Mouse (Mus musculus): ENCODE measurements at regions not wholly inside any gene's neighbourhood (a gene's known extent, or its start where the extent isn't known, plus 50 kb on each side); places are given as distances from the start of the nearest gene placed in this dataset.

DNA sequence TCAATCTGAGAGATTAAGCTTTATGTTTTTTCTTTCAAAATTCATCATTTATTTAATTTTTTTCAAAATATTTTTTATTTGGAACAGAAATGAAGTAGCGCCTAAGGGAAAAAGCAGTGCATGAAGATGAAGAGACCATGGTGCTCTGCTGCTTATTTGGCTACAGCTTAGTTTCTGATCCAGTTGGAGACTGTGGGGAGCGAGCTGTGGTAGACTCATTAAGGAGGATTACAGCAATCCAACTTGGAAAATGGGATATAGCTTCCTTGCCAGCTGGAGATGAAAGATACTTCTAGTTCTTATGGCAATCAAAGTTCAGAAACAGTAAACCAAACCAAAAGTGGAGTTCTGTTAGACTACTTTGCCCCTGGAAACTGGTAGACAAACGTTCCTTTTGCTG lies 98.8 kb upstream of the Col11a1 start:
- WGBS = 63% methylated on average over 3 of the region's 3 CpGs
- no peak for ATAC-seq (ENCODE audit: insufficient read depth)
- no peak for TF ChIP-seq CTCF (IDR thresholded peaks at IDR 0.05; ENCODE audit: low read depth)
- Histone ChIP-seq H3K4me3 (ENCODE audit: low read depth, low read length) (no peak overlapping the region), H3K36me3 (ENCODE audit: insufficient read depth) (no peaks in the 10 kb centered on the region), H3K27ac (ENCODE audit: low read depth) (no peak overlapping the region), H3K4me2 (no peak overlapping the region), H3K27me3 (ENCODE audit: insufficient read depth, low read length) (no peaks in the 10 kb centered on the region), H3K9me3 (ENCODE audit: low read depth, low read length) (no peaks in the 10 kb centered on the region), H3K9ac (no peak overlapping the region), H3K4me1 (ENCODE audit: insufficient read depth) (no peaks in the 10 kb centered on the region)
- DNase-seq = no peak

DNA sequence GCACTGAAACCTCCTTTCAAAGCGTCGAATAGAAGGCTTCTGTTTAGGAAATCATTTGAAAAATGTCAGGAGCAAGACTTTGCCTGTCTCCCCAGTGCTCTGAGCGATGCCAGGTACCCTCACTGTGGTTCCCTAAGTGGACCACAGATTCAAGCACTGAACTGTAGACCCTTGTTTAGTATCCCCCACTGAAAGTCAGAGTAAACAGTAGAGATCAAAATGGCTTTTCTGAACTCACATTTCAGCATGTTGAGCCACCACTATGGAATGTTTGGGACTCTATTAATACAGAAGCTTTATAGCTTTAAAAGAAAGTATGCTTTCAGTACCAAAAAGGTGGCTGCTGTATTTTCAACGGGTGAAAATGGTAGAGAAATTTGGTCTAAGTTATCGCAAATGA lies 79.8 kb upstream of the Col11a1 start:
- H3K4me3 ChIP-seq (ENCODE audit: low read depth, low read length) = no peak overlapping the region
- no peak for TF ChIP-seq CTCF (IDR thresholded peaks at IDR 0.05; ENCODE audit: low read depth)
- no peaks in the 10 kb centered on the region for H3K27me3 ChIP-seq (ENCODE audit: insufficient read depth, low read length)
- no peak overlapping the region for H3K4me2 ChIP-seq
- no peaks in the 10 kb centered on the region for H3K36me3 ChIP-seq (ENCODE audit: insufficient read depth)
- no peak overlapping the region for H3K27ac ChIP-seq (ENCODE audit: low read depth)
- H3K9me3 ChIP-seq (ENCODE audit: low read depth, low read length) = no peaks in the 10 kb centered on the region
- no peak overlapping the region for H3K9ac ChIP-seq
- WGBS = 65% methylated on average over 5 of the region's 5 CpGs
- no peak for DNase-seq
- no peak for ATAC-seq (ENCODE audit: insufficient read depth)
- H3K4me1 ChIP-seq (ENCODE audit: insufficient read depth) = no peaks in the 10 kb centered on the region

DNA sequence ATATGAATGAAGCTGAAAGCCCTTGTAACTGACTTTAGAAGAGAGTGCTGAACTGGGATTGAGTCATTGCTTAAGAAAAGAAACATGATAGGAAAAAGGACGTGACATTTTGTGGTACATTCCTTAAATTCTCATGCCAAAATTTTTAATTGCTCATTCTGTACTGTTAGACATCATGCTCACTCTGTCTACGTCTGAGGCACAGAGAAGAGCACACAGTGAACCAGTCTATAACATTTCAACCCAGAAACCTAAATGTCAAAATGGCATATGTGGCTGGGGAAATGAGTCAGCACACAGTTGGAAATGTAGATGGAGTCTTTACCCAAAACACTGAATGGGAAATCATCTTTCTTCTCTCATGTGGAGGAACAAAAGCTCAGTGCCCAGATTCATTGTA lies 77.9 kb upstream of the Col11a1 start:
- no peak overlapping the region for H3K4me2 ChIP-seq
- DNase-seq (no peak), ATAC-seq (ENCODE audit: insufficient read depth) (no peak)
- no peak overlapping the region for H3K4me3 ChIP-seq (ENCODE audit: low read depth, low read length)
- H3K4me1 ChIP-seq (ENCODE audit: insufficient read depth) = no peaks in the 10 kb centered on the region
- H3K27me3 ChIP-seq (ENCODE audit: insufficient read depth, low read length) = no peaks in the 10 kb centered on the region
- H3K36me3 ChIP-seq (ENCODE audit: insufficient read depth) = no peaks in the 10 kb centered on the region
- no peak for TF ChIP-seq CTCF (IDR thresholded peaks at IDR 0.05; ENCODE audit: low read depth)
- 45% methylated on average over 2 of the region's 2 CpGs for WGBS
- H3K9ac ChIP-seq = no peak overlapping the region
- no peak overlapping the region for H3K27ac ChIP-seq (ENCODE audit: low read depth)
- H3K9me3 ChIP-seq (ENCODE audit: low read depth, low read length) = no peaks in the 10 kb centered on the region

DNA sequence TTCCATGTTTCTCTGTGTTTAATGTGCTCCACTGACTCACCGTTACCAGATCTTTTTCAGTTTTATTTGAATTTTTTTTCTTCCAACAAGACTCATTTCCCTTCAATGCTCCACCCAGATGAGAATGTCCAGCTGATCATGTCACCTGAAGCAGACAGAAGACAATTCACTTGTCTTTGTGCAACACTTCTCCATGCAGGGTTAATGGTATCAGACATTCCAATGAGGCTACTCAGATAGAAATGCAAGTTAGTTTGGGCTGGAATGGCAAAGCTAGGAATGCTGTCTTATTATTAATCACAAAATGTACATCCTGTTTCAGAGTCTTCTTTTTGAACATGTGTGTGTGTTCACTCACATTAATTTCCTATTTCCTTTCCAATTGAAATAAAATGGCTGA lies 77.2 kb upstream of the Col11a1 start:
- Histone ChIP-seq H3K9ac (no peak overlapping the region), H3K27ac (ENCODE audit: low read depth) (no peak overlapping the region), H3K9me3 (ENCODE audit: low read depth, low read length) (no peaks in the 10 kb centered on the region), H3K4me1 (ENCODE audit: insufficient read depth) (no peaks in the 10 kb centered on the region), H3K4me2 (no peak overlapping the region), H3K27me3 (ENCODE audit: insufficient read depth, low read length) (no peaks in the 10 kb centered on the region), H3K4me3 (ENCODE audit: low read depth, low read length) (no peak overlapping the region), H3K36me3 (ENCODE audit: insufficient read depth) (no peaks in the 10 kb centered on the region)
- WGBS = 43% methylated on average over 1 of the region's 1 CpGs
- no peak for ATAC-seq (ENCODE audit: insufficient read depth)
- no peak for TF ChIP-seq CTCF (IDR thresholded peaks at IDR 0.05; ENCODE audit: low read depth)
- no peak for DNase-seq

DNA sequence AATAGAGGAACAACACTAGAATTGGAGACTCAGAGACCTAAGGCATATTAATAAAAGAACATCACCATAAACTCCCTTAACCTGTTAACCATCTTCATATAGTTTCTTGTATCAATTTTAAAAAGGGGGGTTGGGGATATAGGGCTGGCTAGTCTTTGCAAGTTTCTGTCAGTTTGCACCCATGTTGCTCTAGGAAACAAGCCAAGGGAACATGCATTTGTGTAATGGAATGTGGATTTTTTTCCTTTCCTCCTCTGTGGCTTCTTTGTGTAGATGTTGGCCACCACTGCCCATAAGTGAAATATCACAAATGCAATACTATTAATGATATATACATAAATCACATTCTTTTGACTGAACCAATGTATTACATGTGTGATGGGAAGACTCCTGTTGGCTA lies 75.9 kb upstream of the Col11a1 start:
- no peaks in the 10 kb centered on the region for H3K4me1 ChIP-seq (ENCODE audit: insufficient read depth)
- no peak for ATAC-seq (ENCODE audit: insufficient read depth)

DNA sequence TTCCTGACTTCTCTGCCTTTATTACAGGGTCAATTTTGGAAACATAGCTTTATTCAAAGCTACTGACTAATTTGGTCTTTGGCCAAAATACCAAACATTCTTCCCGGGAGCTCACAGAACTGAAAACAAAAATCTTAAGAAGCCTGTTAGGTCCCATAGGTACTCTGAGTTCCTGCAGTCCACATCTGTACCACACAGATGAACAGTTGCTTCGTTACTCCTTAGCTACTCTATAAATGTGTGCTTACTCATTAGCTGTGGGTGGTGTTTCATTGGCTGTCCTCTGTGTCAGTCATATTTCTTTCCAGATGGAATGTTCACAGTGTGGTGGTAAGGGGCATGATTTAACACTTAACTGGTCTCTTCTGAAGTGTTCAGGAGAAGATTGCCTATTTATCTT lies 70.3 kb upstream of the Col11a1 start:
- 47% methylated on average over 2 of the region's 2 CpGs for WGBS
- DNase-seq (no peak), ATAC-seq (ENCODE audit: insufficient read depth) (no peak)
- Histone ChIP-seq H3K4me3 (ENCODE audit: low read depth, low read length) (no peak overlapping the region), H3K4me1 (ENCODE audit: insufficient read depth) (no peaks in the 10 kb centered on the region), H3K36me3 (ENCODE audit: insufficient read depth) (no peaks in the 10 kb centered on the region), H3K4me2 (no peak overlapping the region), H3K27me3 (ENCODE audit: insufficient read depth, low read length) (no peaks in the 10 kb centered on the region), H3K27ac (ENCODE audit: low read depth) (no peak overlapping the region), H3K9me3 (ENCODE audit: low read depth, low read length) (no peaks in the 10 kb centered on the region), H3K9ac (no peak overlapping the region)
- no peak for TF ChIP-seq CTCF (IDR thresholded peaks at IDR 0.05; ENCODE audit: low read depth)

More for the DNA sequence above, 75.9 kb upstream of the Col11a1 start:
- DNase-seq = no peak
- Histone ChIP-seq H3K36me3 (ENCODE audit: insufficient read depth) (no peaks in the 10 kb centered on the region), H3K4me3 (ENCODE audit: low read depth, low read length) (no peak overlapping the region), H3K9ac (no peak overlapping the region), H3K27ac (ENCODE audit: low read depth) (no peak overlapping the region), H3K9me3 (ENCODE audit: low read depth, low read length) (no peaks in the 10 kb centered on the region), H3K27me3 (ENCODE audit: insufficient read depth, low read length) (no peaks in the 10 kb centered on the region), H3K4me2 (no peak overlapping the region)
- no peak for TF ChIP-seq CTCF (IDR thresholded peaks at IDR 0.05; ENCODE audit: low read depth)
